Mouse (Mus musculus) MEL (cell line): Measurements from ENCODE around the gene Best3. TPM values are rescaled to one million over a fixed set of nuclear protein-coding genes. Genes with fewer than 3 reads are reported as not detected.

Experiments
- DNase-seq: peaks from one replicate; pipeline ENCODE4 v3.0.0; 2011; ENCODE audit warnings: low read depth, low spot score
- H3K27ac ChIP-seq: 2 replicates; pipeline ENCODE4 v1.5.1; 2012; ENCODE audit warnings: low read depth, mild to moderate bottlenecking, control low read depth, low read length, moderate library complexity; ENCODE audit not compliant: control insufficient read depth
- H3K27me3 ChIP-seq, 2 experiments: fragments of 150-350 bp in 1 of 2; sonication (generic) in 1 of 2; 2 replicates each; pipeline ENCODE4 v1.6.1; 2012; ENCODE audit warnings: low read length in 2 of 2, mild to moderate bottlenecking in 2 of 2, improper control_type of control experiment in 1 of 2, moderate library complexity in 1 of 2; ENCODE audit not compliant: insufficient read depth in 2 of 2, control insufficient read depth in 1 of 2
- H3K36me3 ChIP-seq, 2 experiments: 2 replicates each; pipeline ENCODE4 v1.6.1; 2012 to 2014; ENCODE audit warnings: low read length in 2 of 2, improper control_type of control experiment in 1 of 2, inconsistent platforms in 1 of 2, mild to moderate bottlenecking in 1 of 2; ENCODE audit not compliant: insufficient read depth in 2 of 2, control insufficient read depth in 1 of 2
- H3K4me1 ChIP-seq, 2 experiments: fragments of 150-350 bp in 1 of 2; sonication (generic) in 1 of 2; 2 replicates each; pipeline ENCODE4 v1.6.1; 2012; ENCODE audit warnings: low read length in 2 of 2, improper control_type of control experiment in 1 of 2, mild to moderate bottlenecking in 1 of 2; ENCODE audit not compliant: insufficient read depth in 2 of 2, control insufficient read depth in 1 of 2
- H3K4me3 ChIP-seq, 2 experiments: fragments of 150-350 bp in 1 of 2; sonication (generic) in 1 of 2; 2 replicates each; pipeline ENCODE4 v1.5.1; 2012; ENCODE audit warnings: low read depth in 2 of 2, low read length in 2 of 2, mild to moderate bottlenecking in 2 of 2, moderate library complexity in 2 of 2, control low read depth in 1 of 2, improper control_type of control experiment in 1 of 2; ENCODE audit not compliant: control insufficient read depth in 1 of 2, insufficient read depth in 1 of 2
- H3K79me2 ChIP-seq: 2 replicates; pipeline ENCODE4 v1.6.1; 2012; ENCODE audit warnings: mild to moderate bottlenecking, low read length, moderate library complexity; ENCODE audit not compliant: control insufficient read depth, poor library complexity, insufficient read depth
- H3K9ac ChIP-seq: 2 replicates; pipeline ENCODE4 v1.6.1; 2012; ENCODE audit warnings: low read depth, mild to moderate bottlenecking, control low read depth, low read length, moderate library complexity; ENCODE audit not compliant: control insufficient read depth, poor library complexity, severe bottlenecking
- H3K9me3 ChIP-seq: fragments of 150-350 bp; sonication (generic); replicated peaks from 2 replicates; pipeline ENCODE4 v1.6.1; 2012; ENCODE audit warnings: mild to moderate bottlenecking, low read length, improper control_type of control experiment, moderate library complexity; ENCODE audit not compliant: insufficient read depth
- BHLHE40 ChIP-seq: IDR thresholded peaks from 2 replicates; pipeline ENCODE4 v1.6.1; 2012; ENCODE audit warnings: low read depth, mild to moderate bottlenecking, inconsistent platforms, low read length, improper control_type of control experiment, borderline replicate concordance
- CHD2 ChIP-seq: IDR thresholded peaks from 2 replicates; pipeline ENCODE4 v1.6.1; 2011; ENCODE audit warnings: low read length, improper control_type of control experiment
- CTCF ChIP-seq, 3 experiments: IDR thresholded peaks in 2 of 3; conservative IDR thresholded peaks in 1 of 3; 2 replicates each; pipeline ENCODE4 v1.5.1; 2011 to 2012; ENCODE audit warnings: low read length in 3 of 3, low read depth in 2 of 3, mild to moderate bottlenecking in 2 of 3, improper control_type of control experiment in 1 of 3, inconsistent platforms in 1 of 3, mixed read lengths in 1 of 3, moderate library complexity in 1 of 3; ENCODE audit not compliant: control insufficient read depth in 1 of 3, insufficient read depth in 1 of 3, poor library complexity in 1 of 3, severe bottlenecking in 1 of 3
- E2F4 ChIP-seq: IDR thresholded peaks from 2 replicates; pipeline ENCODE4 v1.6.1; 2011; ENCODE audit warnings: low read depth, low read length, improper control_type of control experiment, borderline replicate concordance
- ETS1 ChIP-seq: IDR thresholded peaks from 2 replicates; pipeline ENCODE4 v1.6.1; 2012; ENCODE audit warnings: low read depth, mild to moderate bottlenecking, inconsistent platforms, low read length, improper control_type of control experiment, moderate library complexity
- GABPA ChIP-seq: IDR thresholded peaks from 2 replicates; pipeline ENCODE4 v1.6.1; 2012; ENCODE audit warnings: low read depth, mild to moderate bottlenecking, inconsistent platforms, low read length, improper control_type of control experiment, moderate library complexity
- JUND ChIP-seq: IDR thresholded peaks from 2 replicates; pipeline ENCODE4 v1.6.1; 2011; ENCODE audit warnings: low read depth, mild to moderate bottlenecking, improper control_type of control experiment, low read length
- MAFK ChIP-seq: IDR thresholded peaks from 2 replicates; pipeline ENCODE4 v1.6.1; 2011; ENCODE audit warnings: low read depth, mild to moderate bottlenecking, low read length, improper control_type of control experiment, borderline replicate concordance
- MAX ChIP-seq: IDR thresholded peaks from 2 replicates; pipeline ENCODE4 v1.6.1; 2011; ENCODE audit warnings: low read length, improper control_type of control experiment
- MEF2A ChIP-seq: IDR thresholded peaks from 2 replicates; pipeline ENCODE4 v1.6.1; 2014; ENCODE audit warnings: low read depth, mild to moderate bottlenecking, inconsistent platforms, low read length, improper control_type of control experiment; ENCODE audit not compliant: poor library complexity, insufficient replicate concordance, severe bottlenecking; ENCODE audit errors: extremely low read depth
- MXI1 ChIP-seq: IDR thresholded peaks from 2 replicates; pipeline ENCODE4 v1.6.1; 2011; ENCODE audit warnings: mild to moderate bottlenecking, low read depth, low read length, improper control_type of control experiment
- MYB ChIP-seq: IDR thresholded peaks from 2 replicates; pipeline ENCODE4 v1.6.1; 2011; ENCODE audit warnings: mild to moderate bottlenecking, low read depth, low read length, improper control_type of control experiment
- MYC ChIP-seq: IDR thresholded peaks from 2 replicates; pipeline ENCODE4 v1.6.1; 2011; ENCODE audit warnings: low read depth, mild to moderate bottlenecking, low read length, improper control_type of control experiment, moderate library complexity
- NELFE ChIP-seq: IDR thresholded peaks from 2 replicates; pipeline ENCODE4 v1.6.1; 2011; ENCODE audit warnings: low read depth, low read length, improper control_type of control experiment
- NRF1 ChIP-seq: IDR thresholded peaks from 2 replicates; pipeline ENCODE4 v1.6.1; 2014; ENCODE audit warnings: low read depth, mild to moderate bottlenecking, inconsistent platforms, low read length, improper control_type of control experiment, moderate library complexity; ENCODE audit not compliant: poor library complexity, insufficient read depth, severe bottlenecking
- POLR2A ChIP-seq, 2 experiments: IDR thresholded peaks; 2 replicates each; pipeline ENCODE4 v1.6.1; 2011 to 2012; ENCODE audit warnings: low read length in 2 of 2, mild to moderate bottlenecking in 2 of 2, control low read depth in 1 of 2, improper control_type of control experiment in 1 of 2, low read depth in 1 of 2, moderate library complexity in 1 of 2; ENCODE audit not compliant: control insufficient read depth in 1 of 2, insufficient read depth in 1 of 2, poor library complexity in 1 of 2
- POLR2AphosphoS2 ChIP-seq: IDR thresholded peaks from 2 replicates; pipeline ENCODE4 v1.6.1; 2011; ENCODE audit warnings: low read length, improper control_type of control experiment
- RAD21 ChIP-seq: IDR thresholded peaks from 2 replicates; pipeline ENCODE4 v1.6.1; 2011; ENCODE audit warnings: mild to moderate bottlenecking, low read depth, low read length, improper control_type of control experiment
- RCOR1 ChIP-seq: IDR thresholded peaks from 2 replicates; pipeline ENCODE4 v1.6.1; 2012; ENCODE audit warnings: low read depth, mild to moderate bottlenecking, inconsistent platforms, low read length, improper control_type of control experiment
- SMC3 ChIP-seq: IDR thresholded peaks from 2 replicates; pipeline ENCODE4 v1.6.1; 2011; ENCODE audit warnings: low read depth, low read length, improper control_type of control experiment
- TAL1 ChIP-seq: IDR thresholded peaks from 2 replicates; pipeline ENCODE4 v1.6.1; 2012; ENCODE audit warnings: mild to moderate bottlenecking, inconsistent platforms, low read length, moderate library complexity, mixed read lengths
- TBP ChIP-seq: IDR thresholded peaks from 2 replicates; pipeline ENCODE4 v1.8.0; 2011; ENCODE audit warnings: low read depth, low read length, improper control_type of control experiment
- TCF12 ChIP-seq: IDR thresholded peaks from 2 replicates; pipeline ENCODE4 v1.6.1; 2014; ENCODE audit warnings: low read depth, mild to moderate bottlenecking, inconsistent platforms, low read length, improper control_type of control experiment, moderate library complexity
- UBTF ChIP-seq: IDR thresholded peaks from 2 replicates; pipeline ENCODE4 v1.6.1; 2012; ENCODE audit warnings: low read depth, mild to moderate bottlenecking, inconsistent platforms, low read length, improper control_type of control experiment, moderate library complexity, borderline replicate concordance; ENCODE audit not compliant: insufficient read depth
- ZKSCAN1 ChIP-seq: IDR thresholded peaks from 2 replicates; pipeline ENCODE4 v1.6.1; 2012; ENCODE audit warnings: low read depth, mild to moderate bottlenecking, inconsistent platforms, low read length, improper control_type of control experiment, moderate library complexity
- ZMIZ1 ChIP-seq: IDR thresholded peaks from 2 replicates; pipeline ENCODE4 v1.6.1; 2012; ENCODE audit warnings: low read depth, mild to moderate bottlenecking, inconsistent platforms, low read length, improper control_type of control experiment, moderate library complexity
- ZNF384 ChIP-seq: IDR thresholded peaks from 2 replicates; pipeline ENCODE4 v1.6.1; 2012; ENCODE audit warnings: low read depth, mild to moderate bottlenecking, inconsistent platforms, low read length, improper control_type of control experiment
- polyA plus RNA-seq, 2 experiments: library from polyadenylated mRNA; stranded (reverse) in 1 of 2; unstranded in 1 of 2; fragments of >175 nt in 1 of 2; fragments of >200 nt in 1 of 2; gene quantifications; 2 replicates each; pipeline versions ENCODE4 v1.2.1 to v1.2.4; 2012; ENCODE audit warnings: low replicate concordance in 2 of 2, low read depth in 1 of 2; ENCODE audit not compliant: insufficient read length in 2 of 2, insufficient read depth in 1 of 2, missing spikeins in 1 of 2
- total RNA-seq: library from RNA; depleted of rRNA; stranded (reverse); fragments of 300-350 nt; gene quantifications from 2 replicates; pipeline ENCODE4 v1.2.3, GENCODE M21; 2012

Best3 gene
- total and polyA plus RNA-seq, 3 experiments: not detected

GRCm38 (mm10) chr10:116968741-116969140, 17.4 kb upstream of the Best3 start:
- no peak overlapping the region for H3K27ac ChIP-seq
- peaks cover 2 to 6% of the 10 kb centered on the region in 2 experiments; a peak in 3 of 4 replicates for H3K27me3 ChIP-seq
- TF ChIP-seq POLR2AphosphoS2 (no peak), ETS1 (no peak), MAX (no peak), RCOR1 (no peak), TAL1 (no peak), SMC3 (no peak), POLR2A (IDR thresholded peaks at IDR 0.05; ENCODE audit: control insufficient read depth in 1 of 2, insufficient read depth in 1 of 2, low read depth in 1 of 2, low read length in 2 of 2, poor library complexity in 1 of 2) (no peak), ZMIZ1 (no peak)
- H3K9ac ChIP-seq: no peak overlapping the region
- no peaks in the 10 kb centered on the region for H3K79me2 ChIP-seq
- H3K4me1 ChIP-seq: no peaks in the 10 kb centered on the region
- DNase-seq: no peak
- no peak overlapping the region for H3K4me3 ChIP-seq
- no peaks in the 10 kb centered on the region for H3K36me3 ChIP-seq
- H3K9me3 ChIP-seq: no peaks in the 10 kb centered on the region

- DNase-seq: no peak
- Histone ChIP-seq H3K27me3 (peaks cover 0 to 2% of the 10 kb centered on the region in 2 experiments; a peak in 1 of 4 replicates), H3K79me2 (no peaks in the 10 kb centered on the region), H3K36me3 (no peaks in the 10 kb centered on the region), H3K9me3 (no peaks in the 10 kb centered on the region), H3K27ac (no peak within 1 kb of the TSS), H3K4me1 (no peaks in the 10 kb centered on the region), H3K4me3 (no peak within 1 kb of the TSS), H3K9ac (no peak within 1 kb of the TSS)
- TF ChIP-seq CHD2 (no peak), MEF2A (no peak), TCF12 (no peak), E2F4 (no peak), JUND (no peak), MAFK (no peak), ZKSCAN1 (no peak)
Observed at GRCm38 (mm10) chr10:116972509-116972908, 13.6 kb upstream of the Best3 start, which contains the start of gene Gm10271. Gene Gm10271 (minus strand): TSS chr10:116972609.

- H3K79me2 ChIP-seq: no peaks in the 10 kb centered on the region
- H3K9ac ChIP-seq: no peak overlapping the region
- H3K4me1 ChIP-seq: no peaks in the 10 kb centered on the region
- no peak overlapping the region for H3K4me3 ChIP-seq
- no peaks in the 10 kb centered on the region for H3K36me3 ChIP-seq
- H3K27ac ChIP-seq: no peak overlapping the region
- peaks cover 0 to 2% of the 10 kb centered on the region in 2 experiments; a peak in 1 of 4 replicates for H3K27me3 ChIP-seq
- no peaks in the 10 kb centered on the region for H3K9me3 ChIP-seq
- DNase-seq: no peak
- TF ChIP-seq NRF1 (no peak), CTCF (IDR thresholded peaks at IDR 0.05 in 2 of 3, conservative IDR thresholded peaks at IDR 0.05 in 1 of 3; ENCODE audit: control insufficient read depth in 1 of 3, insufficient read depth in 1 of 3, low read depth in 2 of 3, low read length in 3 of 3, poor library complexity in 1 of 3, severe bottlenecking in 1 of 3) (no peak), MYB (no peak), TBP (no peak), MXI1 (no peak), TCF12 (no peak), ETS1 (no peak), GABPA (no peak), SMC3 (no peak), UBTF (no peak), CHD2 (no peak), ZNF384 (no peak), BHLHE40 (no peak), RAD21 (no peak), NELFE (no peak), MYC (no peak), MAX (no peak)
Observed at GRCm38 (mm10) chr10:116977455-116977854, 8.7 kb upstream of the Best3 start.
